Mouse (Mus musculus): ENCODE data around the gene 2900092C05Rik. TPM values are rescaled to one million over a fixed set of nuclear protein-coding genes. Genes with fewer than 3 reads are reported as not detected.
A peak's percentile ranks its signal among the peaks of the same experiment; 100 is the strongest.

The 2900092C05Rik gene
- not detected in 2 replicates for polyA plus RNA-seq (2015; fragmentation: Nextera tagmentation; extraction: Ambion mirVana)

GRCm38 (mm10) chr7:12512217-12512616 lies at the start of gene 2900092C05Rik:
Gene 2900092C05Rik (plus strand): TSS chr7:12512517.
- no peak for ATAC-seq
- no peaks in the 10 kb centered on the region for H3K36me3 ChIP-seq
- no peak within 1 kb of the TSS for H3K4me3 ChIP-seq (replicated peaks)
- no peaks in the 10 kb centered on the region for H3K9me3 ChIP-seq
- H3K4me1 ChIP-seq (replicated peaks): no peaks in the 10 kb centered on the region
- H3K4me2 ChIP-seq (replicated peaks): no peak within 1 kb of the TSS
- no peaks in the 10 kb centered on the region for H3K27me3 ChIP-seq (replicated peaks)
- H3K9ac ChIP-seq: no peak within 1 kb of the TSS
- no peak within 1 kb of the TSS for H3K27ac ChIP-seq
- 56% methylated on average over 2 of the region's 2 CpGs for WGBS

- no peaks in the 10 kb centered on the region for H3K9me3 ChIP-seq
- peaks cover 26% of the 10 kb centered on the region for H3K36me3 ChIP-seq
- H3K4me3 ChIP-seq (replicated peaks): peak within 1 kb of the TSS; percentile 87
- H3K4me2 ChIP-seq (replicated peaks): peak within 1 kb of the TSS; percentile 54
- peak; percentile 99 for ATAC-seq
- no peaks in the 10 kb centered on the region for H3K27me3 ChIP-seq (replicated peaks)
- peak within 1 kb of the TSS; percentile 88 for H3K27ac ChIP-seq
- WGBS: under 1% methylated on average over 53 of the region's 53 CpGs
- H3K4me1 ChIP-seq (replicated peaks): no peaks in the 10 kb centered on the region
- H3K9ac ChIP-seq: peak within 1 kb of the TSS; percentile 92
Measured at GRCm38 (mm10) chr7:12478158-12479008, 33.9 kb upstream of the 2900092C05Rik start, which contains the start of gene Zfp606. Gene Zfp606 (plus strand): TSS chr7:12478293.

DNA sequence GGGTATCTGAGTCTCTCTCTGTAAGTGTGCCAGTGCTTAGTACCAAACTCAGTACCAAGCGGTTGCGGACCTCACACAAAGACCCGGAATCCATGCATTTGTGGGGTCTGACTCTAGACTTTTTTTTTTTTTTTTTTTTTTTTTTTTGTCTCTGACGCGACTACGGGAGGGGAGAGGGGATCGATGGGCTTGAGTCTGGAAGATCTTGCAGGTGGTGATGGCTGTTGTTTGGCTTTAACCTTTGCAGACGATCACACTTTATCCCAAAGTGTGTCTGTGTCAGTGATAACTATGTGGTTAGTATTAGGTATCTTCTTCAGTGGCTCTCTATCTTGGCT lies 33.3 kb upstream of the 2900092C05Rik start:
- H3K4me3 ChIP-seq (replicated peaks): peak overlapping the region; percentile 87
- H3K4me2 ChIP-seq (replicated peaks): peak overlapping the region; percentile 54
- no peaks in the 10 kb centered on the region for H3K9me3 ChIP-seq
- ATAC-seq: no peak
- H3K27me3 ChIP-seq (replicated peaks): no peaks in the 10 kb centered on the region
- WGBS: 2% methylated on average over 7 of the region's 8 CpGs
- no peaks in the 10 kb centered on the region for H3K4me1 ChIP-seq (replicated peaks)
- H3K9ac ChIP-seq: peak overlapping the region; percentile 92
- H3K27ac ChIP-seq: no peak overlapping the region
- peaks cover 32% of the 10 kb centered on the region for H3K36me3 ChIP-seq

DNA sequence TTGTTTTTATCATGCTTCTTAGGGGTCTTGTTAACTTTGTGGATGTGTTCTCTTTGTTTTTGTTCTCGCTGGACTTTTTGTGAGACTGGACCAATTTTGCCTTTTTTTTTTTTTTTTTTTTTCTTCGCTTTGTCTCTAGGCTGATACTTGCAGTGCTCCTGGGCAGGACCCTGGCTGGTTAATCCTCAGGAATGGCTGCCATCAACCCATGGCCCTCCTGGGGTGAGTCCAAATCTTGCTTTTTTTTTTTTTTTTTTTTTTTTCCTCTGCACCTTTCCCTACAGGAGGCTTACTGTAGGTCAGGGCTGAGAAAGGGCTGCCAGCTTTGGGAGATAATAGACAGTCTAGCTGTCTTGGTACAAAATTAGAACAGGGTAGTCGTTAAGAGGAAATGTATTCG lies 32.8 kb upstream of the 2900092C05Rik start:
- H3K4me3 ChIP-seq (replicated peaks): peak overlapping the region; percentile 87
- ATAC-seq: no peak
- peaks cover 37% of the 10 kb centered on the region for H3K36me3 ChIP-seq
- no peak overlapping the region for H3K27ac ChIP-seq
- 73% methylated on average over 4 of the region's 4 CpGs for WGBS
- no peaks in the 10 kb centered on the region for H3K27me3 ChIP-seq (replicated peaks)
- H3K4me2 ChIP-seq (replicated peaks): peak overlapping the region; percentile 54
- no peak overlapping the region for H3K9ac ChIP-seq
- no peaks in the 10 kb centered on the region for H3K9me3 ChIP-seq
- H3K4me1 ChIP-seq (replicated peaks): no peaks in the 10 kb centered on the region

DNA sequence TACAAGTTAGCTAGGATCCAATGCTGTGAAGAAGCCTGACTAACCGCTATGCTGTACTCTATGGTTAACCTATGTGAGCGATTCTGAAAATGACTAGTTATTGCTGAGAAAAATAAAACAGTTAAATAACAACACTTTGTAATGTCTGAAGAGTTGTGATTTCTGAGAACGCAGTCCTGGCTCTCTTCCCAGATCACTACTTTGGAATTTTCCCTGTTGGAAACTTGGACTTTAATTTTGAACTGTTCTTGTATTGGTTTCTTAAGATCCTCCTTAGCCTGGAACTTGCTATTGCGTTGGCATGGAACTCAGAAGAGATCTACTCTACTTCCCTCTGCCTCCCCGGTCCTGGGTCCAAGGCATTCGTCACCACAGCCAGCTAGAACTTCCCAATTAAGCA lies 28.5 kb upstream of the 2900092C05Rik start:
- no peak for ATAC-seq
- H3K4me2 ChIP-seq (replicated peaks): no peak overlapping the region
- WGBS: 95% methylated on average over 6 of the region's 6 CpGs
- no peaks in the 10 kb centered on the region for H3K4me1 ChIP-seq (replicated peaks)
- no peaks in the 10 kb centered on the region for H3K27me3 ChIP-seq (replicated peaks)
- peaks cover 74% of the 10 kb centered on the region for H3K36me3 ChIP-seq
- H3K4me3 ChIP-seq (replicated peaks): no peak overlapping the region
- H3K9ac ChIP-seq: no peak overlapping the region
- H3K9me3 ChIP-seq: peaks cover 2% of the 10 kb centered on the region
- H3K27ac ChIP-seq: no peak overlapping the region

DNA sequence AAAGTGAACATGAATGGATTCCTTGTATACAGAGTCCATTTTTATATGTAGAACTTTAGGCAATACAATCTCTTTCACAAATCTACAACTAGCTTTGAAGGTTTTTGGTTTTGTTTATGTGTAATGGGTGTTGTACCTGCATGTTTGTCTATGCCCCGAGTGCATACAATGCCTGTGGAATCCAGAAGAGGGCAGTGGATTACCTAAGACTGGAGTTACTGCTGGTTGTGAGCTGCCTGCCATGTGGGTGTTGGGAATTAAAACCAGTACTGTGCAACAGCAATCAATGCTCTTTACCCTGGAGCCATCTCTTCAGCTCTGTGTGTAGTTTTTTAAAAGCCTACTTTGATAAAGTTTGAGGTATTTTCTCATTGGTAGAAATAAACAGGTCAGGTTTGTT lies 26.4 kb upstream of the 2900092C05Rik start:
- no peak overlapping the region for H3K4me3 ChIP-seq (replicated peaks)
- H3K27me3 ChIP-seq (replicated peaks): no peaks in the 10 kb centered on the region
- no peak overlapping the region for H3K4me2 ChIP-seq (replicated peaks)
- peaks cover 84% of the 10 kb centered on the region for H3K36me3 ChIP-seq
- H3K9me3 ChIP-seq: peaks cover 3% of the 10 kb centered on the region
- no peak overlapping the region for H3K9ac ChIP-seq
- H3K27ac ChIP-seq: no peak overlapping the region
- H3K4me1 ChIP-seq (replicated peaks): no peaks in the 10 kb centered on the region
- no peak for ATAC-seq
- 94% methylated on average over 1 of the region's 1 CpGs for WGBS

DNA sequence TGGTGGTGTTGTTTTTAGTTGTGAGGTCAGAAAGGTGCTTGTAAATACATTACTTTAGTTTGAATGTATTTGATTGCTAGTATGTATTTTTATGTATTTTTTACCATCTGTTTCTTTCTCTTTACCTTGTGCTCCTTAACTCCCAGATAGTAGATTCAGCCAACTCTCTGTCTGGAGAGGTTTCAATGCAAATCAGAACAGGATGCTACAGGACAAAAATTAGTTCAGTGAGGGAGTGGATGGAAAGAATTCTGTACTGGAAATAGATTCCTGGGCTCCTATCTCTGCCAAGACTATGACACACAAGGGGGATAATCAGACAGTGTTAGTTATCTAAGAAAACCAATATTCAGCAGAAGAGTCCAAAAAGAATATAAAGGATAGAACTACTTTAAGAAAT lies 25.6 kb upstream of the 2900092C05Rik start:
- Histone ChIP-seq H3K4me2 (replicated peaks) (no peak overlapping the region), H3K27me3 (replicated peaks) (no peaks in the 10 kb centered on the region), H3K27ac (no peak overlapping the region), H3K36me3 (peaks cover 83% of the 10 kb centered on the region), H3K9me3 (peaks cover 3% of the 10 kb centered on the region), H3K4me1 (replicated peaks) (no peaks in the 10 kb centered on the region), H3K9ac (no peak overlapping the region), H3K4me3 (replicated peaks) (no peak overlapping the region)
- no peak for ATAC-seq

GRCm38 (mm10) chr7:12510913-12511312 lies 1.4 kb upstream of the 2900092C05Rik start:
- H3K4me1 ChIP-seq (replicated peaks): no peaks in the 10 kb centered on the region
- no peaks in the 10 kb centered on the region for H3K36me3 ChIP-seq
- H3K4me2 ChIP-seq (replicated peaks): no peak overlapping the region
- no peaks in the 10 kb centered on the region for H3K27me3 ChIP-seq (replicated peaks)
- ATAC-seq: no peak
- 74% methylated on average over 1 of the region's 1 CpGs for WGBS
- no peaks in the 10 kb centered on the region for H3K9me3 ChIP-seq
- no peak overlapping the region for H3K27ac ChIP-seq
- H3K4me3 ChIP-seq (replicated peaks): no peak overlapping the region
- no peak overlapping the region for H3K9ac ChIP-seq

Other genes with a start within 250 kb of the 2900092C05Rik start
- not detected in 2 replicates for gene Vmn1r81, start 244.2 kb upstream of the 2900092C05Rik start, polyA plus RNA-seq (2015; fragmentation: Nextera tagmentation; extraction: Ambion mirVana)
- not detected in 2 replicates for gene Vmn1r82, start 212.1 kb upstream of the 2900092C05Rik start, polyA plus RNA-seq (2015; fragmentation: Nextera tagmentation; extraction: Ambion mirVana)
- 0.05 TPM in 1 of 2 replicates, not detected in the other for gene Vmn1r83, start 183.0 kb upstream of the 2900092C05Rik start, polyA plus RNA-seq (2015; fragmentation: Nextera tagmentation; extraction: Ambion mirVana)
- gene Vmn1r84, start 143.2 kb upstream of the 2900092C05Rik start, polyA plus RNA-seq (2015; fragmentation: Nextera tagmentation; extraction: Ambion mirVana): not detected in 2 replicates
- 3.1 and 3.2 TPM in 2 replicates for gene Zfp551, start 89.8 kb upstream of the 2900092C05Rik start, polyA plus RNA-seq (2015; fragmentation: Nextera tagmentation; extraction: Ambion mirVana)
- 13.4 and 16.4 TPM in 2 replicates for gene Zfp606, start 34.2 kb upstream of the 2900092C05Rik start, polyA plus RNA-seq (2015; fragmentation: Nextera tagmentation; extraction: Ambion mirVana)
- gene Vmn2r53, start 96.3 kb downstream of the 2900092C05Rik start, polyA plus RNA-seq (2015; fragmentation: Nextera tagmentation; extraction: Ambion mirVana): not detected in 2 replicates
- not detected in 2 replicates for gene Vmn2r54, start 127.8 kb downstream of the 2900092C05Rik start, polyA plus RNA-seq (2015; fragmentation: Nextera tagmentation; extraction: Ambion mirVana)
- gene Vmn2r55, start 172.5 kb downstream of the 2900092C05Rik start, polyA plus RNA-seq (2015; fragmentation: Nextera tagmentation; extraction: Ambion mirVana): not detected in 2 replicates
- gene Vmn2r56, start 222.5 kb downstream of the 2900092C05Rik start, polyA plus RNA-seq (2015; fragmentation: Nextera tagmentation; extraction: Ambion mirVana): not detected in 2 replicates

Measured in intestine, embryonic 15.5 days (tissue).